Mouse (Mus musculus) adrenal gland (tissue): Measurements from ENCODE around the gene Bid.
"Not testable (repeated sequence)": the region's sequence is repeated elsewhere in the genome, so short reads cannot be mapped to it uniquely, and the experiment has no call there.

Source experiments
- intact Hi-C: fragments of 180-260 bp; cut with DNase I; formaldehyde crosslinking; loops from one replicate; pipeline ENCODE4 v1.15.1; 2025

Gene Bid

GRCm38 (mm10) chr6:120906521-120906920 is 10.1 kb downstream of the Bid start:
- intact Hi-C loops, result no loop called here

DNA sequence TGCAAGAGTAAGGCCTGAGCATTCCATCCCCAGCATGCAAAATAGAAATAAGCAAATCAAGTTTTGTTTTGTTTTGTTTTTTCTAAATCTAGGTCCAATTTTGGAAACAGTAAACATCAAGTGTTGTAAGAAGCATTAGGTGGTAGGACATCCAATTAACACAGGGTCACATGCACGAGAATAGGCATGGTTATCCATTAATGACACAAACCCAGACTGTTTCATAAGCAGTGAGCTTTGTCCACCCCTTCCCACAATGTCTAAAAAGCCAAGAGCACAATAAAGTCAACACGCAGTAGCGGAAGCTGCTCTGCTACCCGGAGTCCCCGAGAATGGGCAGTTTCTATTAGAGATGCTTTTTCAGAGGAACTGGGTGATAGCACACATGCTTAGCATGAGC is 11.5 kb downstream of the Bid start:
- intact Hi-C loops, result no loop called here

DNA sequence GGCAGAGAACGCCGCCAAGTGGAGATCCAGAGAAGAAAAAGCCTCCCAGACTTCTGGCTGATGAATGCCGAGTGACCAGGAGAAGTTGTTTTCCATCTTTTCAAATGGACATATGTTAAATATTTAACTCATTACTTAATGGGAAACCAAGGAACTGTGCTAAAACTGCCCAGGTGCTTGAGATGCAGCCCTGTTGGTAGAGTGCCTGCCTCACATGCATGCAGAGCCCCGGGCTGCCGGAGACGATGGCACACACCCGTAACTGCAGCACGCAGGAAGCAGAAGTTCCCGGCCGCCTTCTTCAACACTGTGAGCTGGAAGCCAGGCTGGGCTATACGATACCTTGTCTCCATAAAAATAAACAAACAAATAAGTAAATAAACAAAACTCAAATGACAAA is 12.7 kb downstream of the Bid start:
- intact Hi-C loops, result no loop called here

DNA sequence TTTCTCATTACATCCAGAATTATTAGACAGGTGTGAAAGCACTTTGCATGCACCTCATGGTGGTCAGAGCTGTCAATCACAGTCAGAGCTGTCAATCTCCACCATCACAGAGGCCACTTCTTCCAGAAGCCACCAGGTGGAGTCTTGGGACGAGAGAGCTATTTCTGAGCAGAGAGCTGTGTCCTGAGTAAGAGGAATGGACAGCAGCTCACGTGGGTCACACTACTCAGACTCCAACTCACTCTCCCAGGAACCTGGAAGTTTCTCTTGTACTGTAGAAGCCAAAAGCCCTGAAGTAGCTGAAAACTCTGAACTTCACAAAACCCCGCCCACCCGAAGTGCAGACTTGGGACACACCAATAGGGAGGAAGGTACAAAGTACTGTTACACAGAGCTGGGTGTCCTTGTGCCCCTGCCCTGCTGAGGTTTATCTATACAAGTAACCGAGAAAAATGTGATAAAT is 13.2 kb downstream of the Bid start:
- intact Hi-C loops, result no loop called here

- intact Hi-C loops, result no loop called here
These were observed 14.6 kb downstream of the Bid start for GRCm38 (mm10) chr6:120901776-120902645.

- intact Hi-C loops, result loop anchor here (5.0 kb wide), 1 partner anchor 279 kb away; no protein-coding TSS in a partner anchor
These were observed 18.3 kb downstream of the Bid start for GRCm38 (mm10) chr6:120898188-120898833.

DNA sequence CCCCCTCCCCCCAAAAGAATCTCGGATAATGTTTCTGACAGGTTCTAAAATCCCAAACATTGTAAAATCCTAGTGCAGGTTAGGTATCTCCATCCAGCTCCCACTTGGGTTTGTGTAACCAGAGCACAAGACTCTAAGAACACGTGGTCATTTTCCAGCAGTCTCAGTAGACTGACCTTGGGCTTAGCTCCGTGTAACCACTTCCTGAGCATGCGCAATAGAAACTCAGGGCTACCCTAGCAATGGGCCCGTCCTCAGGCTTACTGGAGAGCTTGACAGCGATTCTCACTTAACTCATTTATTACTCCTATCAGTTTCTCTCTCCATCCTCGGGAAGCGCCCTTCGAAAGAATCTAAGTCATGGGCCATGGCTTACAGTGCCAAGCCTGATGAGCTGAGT is 22.1 kb downstream of the Bid start:
- intact Hi-C loops, result no loop called here

DNA sequence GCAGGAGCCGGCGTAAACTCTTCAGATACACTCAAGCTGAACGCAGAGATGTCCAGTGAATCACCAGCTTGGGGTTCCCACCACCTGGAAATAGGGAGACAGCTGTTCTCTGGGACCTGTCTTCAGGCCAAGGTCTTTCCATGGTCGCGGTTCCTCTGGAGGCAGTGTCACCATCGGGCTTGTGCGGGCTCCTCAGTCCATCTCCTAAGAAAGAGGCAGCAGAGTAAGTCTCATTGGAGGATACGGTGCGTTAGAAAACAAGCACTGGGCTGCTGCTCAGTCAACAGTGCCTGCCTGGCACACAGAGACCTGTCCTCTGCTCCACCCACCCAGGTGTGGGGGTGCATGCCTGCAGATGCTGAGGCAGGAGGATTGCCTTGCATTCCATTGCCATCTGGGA is 22.6 kb downstream of the Bid start:
- intact Hi-C loops, result no loop called here

DNA sequence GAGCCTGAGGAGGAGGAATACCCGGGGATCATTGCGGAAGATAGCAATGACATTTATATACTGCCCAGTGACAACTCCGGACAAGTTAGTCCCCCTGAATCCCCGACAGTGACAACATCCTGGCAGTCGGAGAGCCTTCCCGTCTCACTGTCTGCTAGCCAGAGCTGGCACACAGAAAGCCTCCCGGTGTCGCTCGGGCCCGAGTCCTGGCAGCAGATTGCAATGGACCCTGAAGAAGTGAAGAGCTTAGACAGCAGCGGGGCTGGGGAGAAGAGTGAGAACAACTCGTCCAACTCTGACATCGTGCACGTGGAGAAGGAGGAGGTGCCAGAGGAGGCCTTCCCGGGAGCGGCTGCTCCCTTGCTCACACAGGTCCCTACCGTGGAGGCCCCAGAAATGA is 30.0 kb downstream of the Bid start:
- intact Hi-C loops, result no loop called here

DNA sequence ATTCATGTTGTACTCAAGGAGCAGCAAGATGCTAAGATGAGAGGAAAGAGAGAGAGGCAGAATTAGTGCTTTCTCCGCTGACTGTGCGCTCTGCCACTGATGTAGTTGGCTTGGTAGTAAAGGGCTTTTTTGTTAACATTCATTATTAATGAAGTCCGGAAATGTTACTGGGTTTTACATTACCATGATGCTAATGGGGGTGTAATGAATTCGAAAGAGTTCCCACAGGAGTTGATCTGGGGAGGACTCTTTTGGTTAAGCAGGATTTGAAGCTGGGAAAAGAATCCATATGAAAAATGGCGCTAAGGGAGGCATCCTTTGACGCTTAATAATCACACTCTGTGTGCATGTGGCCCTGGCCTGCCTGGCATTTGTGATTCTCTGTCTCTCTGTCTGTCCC is 32.2 kb downstream of the Bid start:
- intact Hi-C loops, result no loop called here

GRCm38 (mm10) chr6:120879046-120879445 is 37.6 kb downstream of the Bid start:
- intact Hi-C loops, result no loop called here

DNA sequence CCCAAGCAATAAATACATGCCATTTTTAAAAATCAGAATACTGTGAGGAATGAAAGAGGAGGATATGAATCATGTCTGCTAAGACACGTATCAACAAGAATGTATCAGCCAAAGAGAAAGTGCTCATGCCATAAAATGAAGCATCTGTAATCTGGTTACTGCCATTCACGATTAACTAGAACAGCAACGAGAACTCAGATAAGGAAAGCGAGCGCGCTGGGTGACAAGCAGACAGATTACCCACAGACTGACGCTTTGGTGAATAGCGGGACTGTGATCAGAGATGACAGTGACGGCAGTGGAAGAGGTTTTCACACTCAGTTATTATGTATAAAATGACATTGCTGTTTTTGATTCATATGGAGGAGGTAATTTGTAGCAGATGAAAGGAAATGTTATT is 42.8 kb downstream of the Bid start:
- intact Hi-C loops, result no loop called here

- intact Hi-C loops, result no loop called here
These were observed 45.4 kb downstream of the Bid start for GRCm38 (mm10) chr6:120871286-120871685.

GRCm38 (mm10) chr6:120868824-120869223 is 47.8 kb downstream of the Bid start:
- intact Hi-C loops, result no loop called here

DNA sequence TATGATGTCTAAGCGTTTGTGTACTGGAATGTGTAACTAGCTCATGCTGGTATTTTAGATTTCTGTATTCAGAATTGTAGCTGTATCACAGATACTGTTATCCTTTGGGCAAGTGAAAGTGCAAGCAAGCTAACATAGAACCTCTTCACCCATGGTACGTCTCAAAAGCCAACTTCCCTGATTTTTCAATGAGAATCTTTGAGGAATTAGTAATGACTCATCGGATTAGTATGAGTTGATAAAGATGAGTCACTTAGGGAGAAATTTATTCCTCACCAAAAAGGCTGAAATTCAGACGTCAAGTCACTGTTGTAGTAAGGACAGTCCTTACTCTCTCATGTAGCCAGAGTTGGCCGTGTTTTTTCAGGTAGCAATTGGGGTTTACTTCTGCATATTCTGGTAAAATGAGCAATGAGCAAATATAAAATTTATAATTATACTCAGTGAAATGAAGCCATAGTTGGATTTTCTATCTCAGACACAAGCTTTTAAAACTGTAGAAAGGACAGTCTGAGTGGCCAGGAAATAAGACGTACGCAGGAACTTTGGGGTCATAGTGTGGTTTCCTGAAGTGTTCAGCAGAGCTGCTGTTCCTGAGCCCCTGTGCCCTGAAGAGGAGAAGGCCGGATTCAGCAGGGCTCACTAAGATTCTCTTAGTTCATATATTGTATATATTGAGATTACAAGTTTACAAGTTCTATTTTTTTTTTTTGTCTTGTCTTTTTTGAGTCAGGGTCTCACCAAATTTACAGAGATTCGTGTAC is 50.4 kb downstream of the Bid start:
- intact Hi-C loops, result no loop called here

- intact Hi-C loops, result no loop called here
These were observed 56.6 kb downstream of the Bid start for GRCm38 (mm10) chr6:120860079-120860478.

DNA sequence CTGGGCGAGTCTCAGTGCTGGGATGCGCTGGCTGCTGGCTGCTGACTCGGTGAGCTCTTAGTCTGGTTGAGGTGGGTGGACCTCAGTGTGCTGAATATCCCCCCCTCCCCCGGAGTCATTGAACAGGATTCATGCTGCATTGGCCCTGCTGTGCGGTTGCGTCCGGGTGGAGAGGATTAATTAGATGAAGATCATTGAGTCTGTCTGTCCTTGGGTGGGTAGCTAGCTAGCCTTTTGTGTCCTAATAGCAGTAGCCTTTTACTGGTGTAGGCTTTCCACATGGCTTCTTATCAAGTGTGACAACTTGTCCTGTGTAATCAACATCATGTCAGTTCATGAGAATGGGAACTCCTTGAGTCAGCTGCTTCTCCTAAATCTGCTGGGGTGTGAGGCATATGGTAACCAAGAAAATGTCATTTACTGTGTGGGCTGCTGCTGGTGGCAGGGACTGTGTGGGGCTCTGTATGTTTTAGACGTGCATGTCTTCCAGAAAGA is 58.4 kb downstream of the Bid start:
- intact Hi-C loops, result no loop called here

DNA sequence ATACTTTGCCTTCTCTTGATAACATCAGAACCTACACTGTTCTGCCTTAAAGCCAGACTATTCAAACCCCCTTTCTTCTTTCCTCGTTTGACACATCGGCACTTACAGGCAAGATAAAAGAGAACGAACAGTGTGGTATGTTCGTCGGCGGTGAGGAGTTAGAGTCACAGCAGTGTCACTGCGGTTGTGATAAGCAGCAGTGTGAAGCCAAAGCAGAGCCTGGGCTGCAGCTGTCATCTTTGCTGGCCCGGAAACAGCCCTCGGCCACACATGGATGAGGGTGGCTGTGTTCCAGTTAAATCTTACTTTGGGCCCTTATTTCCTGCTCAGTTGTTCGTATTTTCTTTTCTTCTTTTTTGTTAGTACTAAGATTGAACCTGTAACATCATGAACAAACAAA is 62.2 kb downstream of the Bid start:
- intact Hi-C loops, result no loop called here

GRCm38 (mm10) chr6:120850720-120851119 is 65.9 kb downstream of the Bid start:
- intact Hi-C loops, result not testable (repeated sequence)
